Mouse (Mus musculus) olfactory bulb, adult 2 months (tissue): ENCODE measurements around the gene 4933434E20Rik. TPM values are rescaled to one million over a fixed set of nuclear protein-coding genes. Genes with fewer than 3 reads are reported as not detected.

ENCODE experiments used
- H3K27ac ChIP-seq: fragments of 200-500 bp; 2 replicates; pipeline ENCODE4 v1.5.1; 2012; ENCODE audit warnings: low read depth, low read length; ENCODE audit not compliant: insufficient read depth
- H3K4me1 ChIP-seq: fragments of 200-500 bp; 2 replicates; pipeline ENCODE4 v1.6.1; 2012; ENCODE audit warnings: low read length; ENCODE audit not compliant: control insufficient read depth, insufficient read depth
- H3K4me3 ChIP-seq: fragments of 200-500 bp; 2 replicates; pipeline ENCODE4 v1.5.1; 2012; ENCODE audit warnings: mild to moderate bottlenecking, low read depth, low read length, moderate library complexity; ENCODE audit not compliant: insufficient read depth
- CTCF ChIP-seq: fragments of 200-500 bp; IDR thresholded peaks from 2 replicates; pipeline ENCODE4 v1.5.1; 2012; ENCODE audit warnings: low read depth, mild to moderate bottlenecking, low read length, moderate library complexity; ENCODE audit not compliant: insufficient read depth
- POLR2A ChIP-seq: fragments of 200-500 bp; IDR thresholded peaks from 2 replicates; pipeline ENCODE4 v1.6.1; 2012; ENCODE audit warnings: mild to moderate bottlenecking, low read depth, low read length, moderate library complexity; ENCODE audit not compliant: insufficient read depth
- WGBS: fragments of 180-500 bp; shearing (Covaris S2); methylation state at CpG from one replicate; pipeline ENCODE4 v1.1.7; 2018; 5-methylcytosine and 5-hydroxymethylcytosine counted together
- polyA plus RNA-seq: library from polyadenylated mRNA; stranded (reverse); fragments of >200 nt; gene quantifications from 2 replicates; pipeline ENCODE4 v1.2.4, GENCODE M21; 2012; ENCODE audit warnings: low replicate concordance; ENCODE audit not compliant: missing spikeins, insufficient read depth, insufficient read length

4933434E20Rik gene
- polyA plus RNA-seq, 1 experiment, result not detected

GRCm38 (mm10) chr3:90111706-90112105 is 60.3 kb downstream of the 4933434E20Rik start:
- WGBS, result 64% methylated on average over 2 of the region's 2 CpGs
- Histone ChIP-seq H3K4me3 (no peak overlapping the region), H3K27ac (no peak overlapping the region), H3K4me1 (no peaks in the 10 kb centered on the region)
- TF ChIP-seq POLR2A (no peak), CTCF (no peak)

GRCm38 (mm10) chr3:90114342-90114741 is 62.9 kb downstream of the 4933434E20Rik start:
- WGBS, result 95% methylated on average over 2 of the region's 2 CpGs
- no peaks in the 10 kb centered on the region for H3K4me1 ChIP-seq
- TF ChIP-seq POLR2A, result no peak
- TF ChIP-seq CTCF, result no peak
- no peak overlapping the region for H3K27ac ChIP-seq
- no peak overlapping the region for H3K4me3 ChIP-seq

- TF ChIP-seq CTCF, result no peak
- no peak for TF ChIP-seq POLR2A
- 74% methylated on average over 3 of the region's 3 CpGs for WGBS
- no peaks in the 10 kb centered on the region for H3K4me1 ChIP-seq
- no peak overlapping the region for H3K4me3 ChIP-seq
- no peak overlapping the region for H3K27ac ChIP-seq
Observed at GRCm38 (mm10) chr3:90115526-90115925, 64.1 kb downstream of the 4933434E20Rik start.

Other genes with a start within 250 kb of the 4933434E20Rik start
- not detected in 2 replicates for gene She, start 220.3 kb upstream of the 4933434E20Rik start, polyA plus RNA-seq
- gene Il6ra, start 138.4 kb upstream of the 4933434E20Rik start, polyA plus RNA-seq, result not detected in 2 replicates
- gene Atp8b2, start 88.1 kb upstream of the 4933434E20Rik start, polyA plus RNA-seq, result not detected in 2 replicates
- gene Hax1, start 52.9 kb upstream of the 4933434E20Rik start, polyA plus RNA-seq, result not detected in 2 replicates
- 263 TPM in 1 of 2 replicates, not detected in the other for gene Ubap2l, start 992 bp downstream of the 4933434E20Rik start, polyA plus RNA-seq
- gene Tpm3, start 21.0 kb downstream of the 4933434E20Rik start, polyA plus RNA-seq, result 441 TPM in 1 of 2 replicates, not detected in the other
- not detected in 2 replicates for gene Nup210l, start 52.5 kb downstream of the 4933434E20Rik start, polyA plus RNA-seq
- gene Rps27, start 162.0 kb downstream of the 4933434E20Rik start, polyA plus RNA-seq, result 2,782 TPM in 1 of 2 replicates, not detected in the other
- gene Rab13, start 162.1 kb downstream of the 4933434E20Rik start, polyA plus RNA-seq, result not detected in 2 replicates
- not detected in 2 replicates for gene Jtb, start 180.0 kb downstream of the 4933434E20Rik start, polyA plus RNA-seq
- not detected in 2 replicates for gene Creb3l4, start 191.9 kb downstream of the 4933434E20Rik start, polyA plus RNA-seq
- not detected in 2 replicates for gene Slc39a1, start 196.5 kb downstream of the 4933434E20Rik start, polyA plus RNA-seq
- gene Crtc2, start 202.5 kb downstream of the 4933434E20Rik start, polyA plus RNA-seq, result not detected in 2 replicates
- gene Dennd4b, start 213.5 kb downstream of the 4933434E20Rik start, polyA plus RNA-seq, result not detected in 2 replicates
- gene Gatad2b, start 241.5 kb downstream of the 4933434E20Rik start, polyA plus RNA-seq, result 118 TPM in 1 of 2 replicates, not detected in the other